Mouse (Mus musculus): ENCODE data around the gene Gm4177. TPM values are rescaled to one million over a fixed set of nuclear protein-coding genes. Genes with fewer than 3 reads are reported as not detected.

Gm4177 gene
- not detected in 2 replicates for polyA plus RNA-seq (2021; fragmentation: Nextera tagmentation)
- long read RNA-seq, experiment 1 = 0 reads
- long read RNA-seq, experiment 2 = 0 reads

DNA sequence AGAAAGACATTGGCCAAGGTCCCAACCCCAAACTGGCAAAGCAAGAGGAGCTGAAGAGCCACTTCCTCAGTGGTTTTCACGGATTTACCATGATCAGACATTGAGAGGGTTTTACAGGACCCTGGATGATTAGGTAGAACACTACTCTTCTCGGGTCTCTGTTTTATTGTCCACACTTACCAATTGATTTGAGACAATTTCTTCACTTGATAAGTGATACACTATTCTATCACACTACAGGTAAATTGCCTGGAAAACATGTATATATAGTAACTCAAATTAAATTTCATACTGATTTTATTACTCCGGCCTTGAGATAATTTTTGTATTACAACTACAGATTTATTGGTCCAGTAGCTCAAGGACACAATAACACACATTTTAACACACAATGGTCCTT, at the start of gene Gm4177:
Gm4177 (minus strand) TSS at position 101 of the 400 bp plus-strand sequence.

DNA sequence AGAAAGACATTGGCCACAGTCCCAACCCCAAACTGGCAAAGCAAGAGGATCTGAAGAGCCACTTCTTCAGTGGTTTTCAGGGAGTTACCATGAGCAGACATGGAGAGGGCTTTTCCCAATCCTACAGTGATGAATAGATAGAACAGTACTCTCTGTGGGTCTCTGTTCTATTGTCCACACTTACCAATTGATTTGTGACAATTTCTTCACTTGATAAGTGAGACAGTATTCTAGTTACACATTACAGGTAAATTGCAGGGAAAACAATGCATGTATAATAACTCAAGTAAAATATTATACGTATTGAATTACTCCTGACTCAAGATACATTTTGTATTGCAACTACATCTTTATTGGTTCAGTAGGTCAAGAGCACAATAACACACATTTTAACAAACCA, 47.6 kb upstream of the Gm4177 start, which contains the start of gene Gm5725:
Gm5725 (minus strand) TSS at position 101 of the 400 bp plus-strand sequence.

DNA sequence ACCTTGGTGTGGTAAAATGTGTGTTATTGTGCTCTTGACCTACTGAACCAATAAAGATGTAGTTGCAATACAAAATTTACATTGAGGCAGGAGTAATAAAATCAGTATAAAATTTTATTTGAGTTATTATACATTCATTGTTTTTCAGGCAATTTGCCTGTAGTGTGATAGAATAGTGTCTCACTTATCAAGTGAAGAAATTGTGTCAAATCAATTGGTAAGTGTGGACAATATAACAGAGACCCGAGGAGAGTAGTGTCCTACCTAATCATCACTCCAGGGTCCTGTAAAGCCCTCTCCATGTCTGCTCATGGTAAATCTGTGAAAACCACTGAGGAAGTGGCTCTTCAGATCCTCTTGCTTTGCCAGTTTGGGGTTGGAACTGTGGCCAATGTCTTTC, 35.5 kb upstream of the Gm4177 start, which contains the start of gene Vmn1r135:
Vmn1r135 (plus strand) TSS at position 301 of the 400 bp plus-strand sequence.

DNA sequence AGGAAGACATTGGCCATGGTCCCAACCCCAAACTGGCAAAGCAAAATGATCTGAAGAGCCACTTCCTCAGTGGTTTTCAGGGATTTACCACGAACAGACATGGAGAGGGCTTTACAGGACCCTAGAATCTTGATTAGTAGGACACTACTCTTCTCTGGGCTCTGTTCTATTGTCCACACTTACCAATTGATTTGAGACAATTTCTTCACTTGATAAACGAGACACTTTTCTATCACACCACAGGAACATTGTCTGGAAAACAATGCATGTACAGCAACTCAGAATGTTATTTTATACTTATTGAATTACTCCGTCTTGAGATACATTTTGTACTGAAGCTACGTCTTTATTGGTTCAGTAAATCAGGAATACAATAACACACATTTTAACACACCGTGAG, 35.2 kb downstream of the Gm4177 start, which contains the start of gene Gm4175:
Gm4175 (minus strand) TSS at position 101 of the 400 bp plus-strand sequence.

Other genes with a start within 250 kb of the Gm4177 start
- gene Vmn1r132, start 182.6 kb downstream of the Gm4177 start, polyA plus RNA-seq (2021; fragmentation: Nextera tagmentation) = not detected in 2 replicates
- gene Gm4175, start 35.3 kb downstream of the Gm4177 start, polyA plus RNA-seq (2021; fragmentation: Nextera tagmentation) = not detected in 2 replicates
- gene Vmn1r135, start 35.6 kb upstream of the Gm4177 start, polyA plus RNA-seq (2021; fragmentation: Nextera tagmentation) = not detected in 2 replicates
- not detected in 2 replicates for gene Gm5725, start 47.5 kb upstream of the Gm4177 start, polyA plus RNA-seq (2021; fragmentation: Nextera tagmentation)
- gene Gm5891, start 124.6 kb upstream of the Gm4177 start, polyA plus RNA-seq (2021; fragmentation: Nextera tagmentation) = not detected in 2 replicates
- not detected in 2 replicates for gene Vmn1r137, start 197.9 kb upstream of the Gm4177 start, polyA plus RNA-seq (2021; fragmentation: Nextera tagmentation)
- gene Vmn1r138, start 232.2 kb upstream of the Gm4177 start, polyA plus RNA-seq (2021; fragmentation: Nextera tagmentation) = not detected in 2 replicates